Mouse (Mus musculus) midbrain, embryonic 16.5 days (tissue): ENCODE data around the gene Pcgf6. TPM values are rescaled to one million over a fixed set of nuclear protein-coding genes. Genes with fewer than 3 reads are reported as not detected.

Source experiments
- ATAC-seq: fragments of 200-750 bp; cut with Nextera tagmentation; 2 replicates; pipeline ENCODE4 v1.8.0; 2017; ENCODE audit warnings: moderate TSS enrichment
- H3K27ac ChIP-seq: fragments of 300-500 bp; sonication (generic); 2 replicates; pipeline ENCODE4 v1.5.1; 2014; ENCODE audit warnings: mild to moderate bottlenecking, low read length, mixed read lengths
- H3K27me3 ChIP-seq: fragments of 300-500 bp; sonication (generic); 2 replicates; pipeline ENCODE4 v1.6.1; 2014; ENCODE audit warnings: low read depth, low read length, mixed read lengths; ENCODE audit not compliant: control insufficient read depth, insufficient read depth
- H3K36me3 ChIP-seq: fragments of 300-500 bp; sonication (generic); 2 replicates; pipeline ENCODE4 v1.6.1; 2014; ENCODE audit warnings: mild to moderate bottlenecking, low read length, moderate library complexity, mixed read lengths; ENCODE audit not compliant: control insufficient read depth, insufficient read depth
- H3K4me1 ChIP-seq: fragments of 300-500 bp; sonication (generic); 2 replicates; pipeline ENCODE4 v1.6.1; 2014; ENCODE audit warnings: mild to moderate bottlenecking, low read length, mixed read lengths; ENCODE audit not compliant: control insufficient read depth, insufficient read depth
- H3K4me2 ChIP-seq: fragments of 300-500 bp; sonication (generic); 2 replicates; pipeline ENCODE4 v1.6.1; 2014; ENCODE audit warnings: mild to moderate bottlenecking, low read length, mixed read lengths
- H3K4me3 ChIP-seq: fragments of 300-500 bp; sonication (generic); 2 replicates; pipeline ENCODE4 v1.5.1; 2014; ENCODE audit warnings: low read depth, mild to moderate bottlenecking, low read length, moderate library complexity, mixed read lengths
- H3K9ac ChIP-seq: fragments of 300-500 bp; sonication (generic); 2 replicates; pipeline ENCODE4 v1.6.1; 2014; ENCODE audit warnings: low read depth, low read length, mixed read lengths
- H3K9me3 ChIP-seq: fragments of 300-500 bp; sonication (generic); replicated peaks from 2 replicates; pipeline ENCODE4 v1.6.1; 2014; ENCODE audit warnings: mild to moderate bottlenecking, low read length, mixed read lengths; ENCODE audit not compliant: control insufficient read depth, poor library complexity, severe bottlenecking
- WGBS: fragments of 180-500 bp; shearing (Covaris S2); extraction: QIAGEN DNeasy Blood & Tissue Kit; methylation state at CpG from one replicate; pipeline ENCODE4 v1.1.7; 2014; 5-methylcytosine and 5-hydroxymethylcytosine counted together
- polyA plus RNA-seq: library from polyadenylated mRNA; unstranded; fragments of >200 nt; fragmentation: Nextera tagmentation; extraction: Ambion mirVana; gene quantifications from 2 replicates; pipeline ENCODE4 v1.2.1, GENCODE M21; 2015

The Pcgf6 gene
- polyA plus RNA-seq, 1 experiment from 2014 or later = 33.9 TPM

- Histone ChIP-seq H3K36me3 (no peaks in the 10 kb centered on the region), H3K9ac (no peak overlapping the region), H3K4me1 (no peaks in the 10 kb centered on the region), H3K9me3 (no peaks in the 10 kb centered on the region; the same call in 1 of the 2 replicates), H3K27me3 (no peaks in the 10 kb centered on the region), H3K4me3 (no peak overlapping the region), H3K27ac (no peak overlapping the region), H3K4me2 (no peak overlapping the region)
- 82% methylated on average over 1 of the region's 1 CpGs for WGBS
- no peak for ATAC-seq
These were observed 7.0 kb upstream of the Pcgf6 start for GRCm38 (mm10) chr19:47057684-47058083.

GRCm38 (mm10) chr19:47053471-47053870 lies 2.8 kb upstream of the Pcgf6 start:
- Histone ChIP-seq H3K9ac (no peak overlapping the region), H3K4me1 (peaks cover 12% of the 10 kb centered on the region), H3K4me2 (no peak overlapping the region), H3K27me3 (no peaks in the 10 kb centered on the region), H3K36me3 (no peaks in the 10 kb centered on the region), H3K4me3 (no peak overlapping the region), H3K9me3 (no peaks in the 10 kb centered on the region), H3K27ac (no peak overlapping the region)
- 84% methylated on average over 4 of the region's 4 CpGs for WGBS
- no peak for ATAC-seq

GRCm38 (mm10) chr19:47052927-47053326 lies 2.2 kb upstream of the Pcgf6 start:
- 84% methylated on average over 4 of the region's 4 CpGs for WGBS
- Histone ChIP-seq H3K4me1 (peaks cover 12% of the 10 kb centered on the region), H3K36me3 (no peaks in the 10 kb centered on the region), H3K9me3 (no peaks in the 10 kb centered on the region), H3K27ac (no peak overlapping the region), H3K4me3 (no peak overlapping the region), H3K27me3 (no peaks in the 10 kb centered on the region), H3K4me2 (no peak overlapping the region), H3K9ac (no peak overlapping the region)
- no peak for ATAC-seq

GRCm38 (mm10) chr19:47049840-47050239 lies 866 bp downstream of the Pcgf6 start:
- Histone ChIP-seq H3K9me3 (no peaks in the 10 kb centered on the region), H3K36me3 (peaks cover 5% of the 10 kb centered on the region), H3K27me3 (no peaks in the 10 kb centered on the region), H3K4me2 (peak overlapping the region; percentile 87), H3K27ac (peak overlapping the region; percentile 95; the same call in 1 of the 2 replicates), H3K9ac (peak overlapping the region; percentile 93), H3K4me3 (peak overlapping the region; percentile 95), H3K4me1 (peaks cover 12% of the 10 kb centered on the region)
- ATAC-seq = peak; percentile 33; the same call in 1 of the 2 replicates
- WGBS = 8% methylated on average over 7 of the region's 7 CpGs

GRCm38 (mm10) chr19:47049061-47049460 lies 1.6 kb downstream of the Pcgf6 start:
- H3K4me1 ChIP-seq = peaks cover 12% of the 10 kb centered on the region
- H3K27me3 ChIP-seq = no peaks in the 10 kb centered on the region
- peaks cover 5% of the 10 kb centered on the region for H3K36me3 ChIP-seq
- no peak overlapping the region for H3K4me3 ChIP-seq
- peak overlapping the region; percentile 87 for H3K4me2 ChIP-seq
- no peak for ATAC-seq
- WGBS = 66% methylated on average over 4 of the region's 4 CpGs
- no peaks in the 10 kb centered on the region for H3K9me3 ChIP-seq
- no peak overlapping the region for H3K9ac ChIP-seq
- H3K27ac ChIP-seq = no peak overlapping the region

- Histone ChIP-seq H3K4me1 (peaks cover 12% of the 10 kb centered on the region), H3K9me3 (no peaks in the 10 kb centered on the region), H3K4me2 (no peak overlapping the region), H3K36me3 (peaks cover 5% of the 10 kb centered on the region), H3K9ac (no peak overlapping the region), H3K27me3 (no peaks in the 10 kb centered on the region), H3K4me3 (no peak overlapping the region), H3K27ac (no peak overlapping the region)
- 87% methylated on average over 13 of the region's 13 CpGs for WGBS
- no peak for ATAC-seq
These were observed 3.4 kb downstream of the Pcgf6 start for GRCm38 (mm10) chr19:47047236-47047833.

GRCm38 (mm10) chr19:47046343-47046742 lies 4.4 kb downstream of the Pcgf6 start:
- no peak for ATAC-seq
- H3K4me3 ChIP-seq = no peak overlapping the region
- WGBS = 89% methylated on average over 1 of the region's 1 CpGs
- no peaks in the 10 kb centered on the region for H3K9me3 ChIP-seq
- H3K4me1 ChIP-seq = peaks cover 12% of the 10 kb centered on the region
- no peak overlapping the region for H3K9ac ChIP-seq
- no peak overlapping the region for H3K27ac ChIP-seq
- no peak overlapping the region for H3K4me2 ChIP-seq
- peaks cover 5% of the 10 kb centered on the region for H3K36me3 ChIP-seq
- H3K27me3 ChIP-seq = no peaks in the 10 kb centered on the region

- no peak overlapping the region for H3K27ac ChIP-seq
- H3K36me3 ChIP-seq = peaks cover 10% of the 10 kb centered on the region
- H3K4me3 ChIP-seq = no peak overlapping the region
- no peaks in the 10 kb centered on the region for H3K9me3 ChIP-seq
- H3K27me3 ChIP-seq = no peaks in the 10 kb centered on the region
- no peaks in the 10 kb centered on the region for H3K4me1 ChIP-seq
- no peak overlapping the region for H3K4me2 ChIP-seq
- WGBS = 94% methylated on average over 3 of the region's 3 CpGs
- no peak overlapping the region for H3K9ac ChIP-seq
- no peak for ATAC-seq
These were observed 7.1 kb downstream of the Pcgf6 start for GRCm38 (mm10) chr19:47043608-47044007.

- Histone ChIP-seq H3K36me3 (peaks cover 16% of the 10 kb centered on the region), H3K9me3 (no peaks in the 10 kb centered on the region), H3K4me3 (no peak overlapping the region), H3K4me1 (no peaks in the 10 kb centered on the region), H3K27ac (no peak overlapping the region), H3K27me3 (no peaks in the 10 kb centered on the region), H3K9ac (no peak overlapping the region), H3K4me2 (no peak overlapping the region)
- WGBS = 95% methylated on average over 3 of the region's 3 CpGs
- no peak for ATAC-seq
These were observed 9.8 kb downstream of the Pcgf6 start for GRCm38 (mm10) chr19:47040720-47041473.
